Mouse (Mus musculus) heart, embryonic 14.5 days (tissue): Measurements from ENCODE around the gene Card19. TPM values are rescaled to one million over a fixed set of nuclear protein-coding genes. Genes with fewer than 3 reads are reported as not detected.

Experiments
- ATAC-seq: fragments of 200-750 bp; cut with Nextera tagmentation; 2 replicates; pipeline ENCODE4 v1.8.0; 2017; ENCODE audit warnings: low read depth, moderate TSS enrichment; ENCODE audit not compliant: insufficient number of reproducible peaks, insufficient read depth, low FRiP score
- H3K27ac ChIP-seq, 2 experiments: fragments of 200-500 bp in 1 of 2; fragments of 300-500 bp in 1 of 2; sonication (generic) in 1 of 2; replicated peaks in 1 of 2; 2 replicates each; pipeline ENCODE4 v1.5.1; 2012 to 2014; ENCODE audit warnings: low read depth in 2 of 2, low read length in 2 of 2, control low read depth in 1 of 2, mild to moderate bottlenecking in 1 of 2, mixed read lengths in 1 of 2; ENCODE audit not compliant: control insufficient read depth in 1 of 2, insufficient read depth in 1 of 2
- H3K27me3 ChIP-seq: fragments of 300-500 bp; sonication (generic); 2 replicates; pipeline ENCODE4 v1.6.1; 2014; ENCODE audit warnings: mild to moderate bottlenecking, low read length, control low read depth; ENCODE audit not compliant: control insufficient read depth, insufficient read depth
- H3K36me3 ChIP-seq: fragments of 300-500 bp; sonication (generic); 2 replicates; pipeline ENCODE4 v1.6.1; 2014; ENCODE audit warnings: mild to moderate bottlenecking, control low read depth, low read length, mixed read lengths; ENCODE audit not compliant: control insufficient read depth, insufficient read depth
- H3K4me1 ChIP-seq, 2 experiments: fragments of 200-500 bp in 1 of 2; fragments of 300-500 bp in 1 of 2; sonication (generic) in 1 of 2; 2 replicates each; pipeline ENCODE4 v1.6.1; 2012 to 2014; ENCODE audit warnings: low read length in 2 of 2, control low read depth in 1 of 2, mixed read lengths in 1 of 2; ENCODE audit not compliant: control insufficient read depth in 2 of 2, insufficient read depth in 2 of 2
- H3K4me2 ChIP-seq: fragments of 300-500 bp; sonication (generic); 2 replicates; pipeline ENCODE4 v1.6.1; 2014; ENCODE audit warnings: mild to moderate bottlenecking, low read length
- H3K4me3 ChIP-seq, 2 experiments: fragments of 200-500 bp in 1 of 2; fragments of 300-500 bp in 1 of 2; sonication (generic) in 1 of 2; 2 replicates each; pipeline ENCODE4 v1.5.1; 2012 to 2014; ENCODE audit warnings: low read length in 2 of 2, mild to moderate bottlenecking in 2 of 2, control low read depth in 1 of 2, low read depth in 1 of 2, moderate library complexity in 1 of 2; ENCODE audit not compliant: control insufficient read depth in 1 of 2, insufficient read depth in 1 of 2
- H3K9ac ChIP-seq: fragments of 300-500 bp; sonication (generic); 2 replicates; pipeline ENCODE4 v1.6.1; 2014; ENCODE audit warnings: mild to moderate bottlenecking, low read length
- H3K9me3 ChIP-seq: fragments of 300-500 bp; sonication (generic); 2 replicates; pipeline ENCODE4 v1.6.1; 2016; ENCODE audit warnings: low read length, control low read depth; ENCODE audit not compliant: control insufficient read depth
- WGBS: fragments of 180-500 bp; shearing (Covaris S2); extraction: QIAGEN DNeasy Blood & Tissue Kit; methylation state at CpG from one replicate; pipeline ENCODE4 v1.1.7; 2014; 5-methylcytosine and 5-hydroxymethylcytosine counted together
- polyA plus RNA-seq: library from polyadenylated mRNA; unstranded; fragments of >200 nt; fragmentation: Nextera tagmentation; extraction: Ambion mirVana; gene quantifications from 2 replicates; pipeline ENCODE4 v1.2.1, GENCODE M21; 2014

The Card19 gene
- polyA plus RNA-seq, 1 experiment from 2014 or later = 126 TPM

GRCm38 (mm10) chr13:49188219-49188965, 27.4 kb downstream of the Card19 start:
- peak overlapping the region; percentile 79 for H3K9ac ChIP-seq
- no peaks in the 10 kb centered on the region for H3K36me3 ChIP-seq
- H3K27me3 ChIP-seq = no peaks in the 10 kb centered on the region
- no peak for ATAC-seq
- H3K4me3 ChIP-seq = peak overlapping the region; percentile 78 to 82
- peak overlapping the region; percentile 30 to 87 for H3K27ac ChIP-seq
- H3K4me2 ChIP-seq = peak overlapping the region; percentile 96
- WGBS = 23% methylated on average over 15 of the region's 15 CpGs
- no peaks in the 10 kb centered on the region for H3K9me3 ChIP-seq
- H3K4me1 ChIP-seq = peaks cover 51 to 55% of the 10 kb centered on the region in 2 experiments

GRCm38 (mm10) chr13:49187288-49188218, 28.3 kb downstream of the Card19 start, which contains the start of gene Ninj1:
Gene Ninj1, plus strand, starts transcription at chr13:49187485.
- Histone ChIP-seq H3K27ac (peak within 1 kb of the TSS; percentile 74 to 87), H3K4me3 (peak within 1 kb of the TSS; percentile 78 to 82), H3K9me3 (no peaks in the 10 kb centered on the region), H3K27me3 (no peaks in the 10 kb centered on the region), H3K4me2 (peak within 1 kb of the TSS; percentile 96), H3K36me3 (no peaks in the 10 kb centered on the region), H3K4me1 (peaks cover 52 to 56% of the 10 kb centered on the region in 2 experiments), H3K9ac (peak within 1 kb of the TSS; percentile 79)
- ATAC-seq = peak; percentile 88
- under 1% methylated on average over 54 of the region's 87 CpGs for WGBS

- H3K9ac ChIP-seq = peak overlapping the region; percentile 79
These were observed 29.0 kb downstream of the Card19 start for GRCm38 (mm10) chr13:49186798-49187287.

GRCm38 (mm10) chr13:49183646-49184045, 32.2 kb downstream of the Card19 start:
- peaks cover 28 to 36% of the 10 kb centered on the region in 2 experiments for H3K4me1 ChIP-seq
- H3K27ac ChIP-seq = no peak overlapping the region

More at GRCm38 (mm10) chr13:49186798-49187287, 29.0 kb downstream of the Card19 start:
- WGBS = 19% methylated on average over 11 of the region's 11 CpGs
- ATAC-seq = peak; percentile 4; the same call in 1 of the 2 replicates
- H3K27ac ChIP-seq = peak overlapping the region; percentile 62 to 87
- H3K4me1 ChIP-seq = peaks cover 45 to 54% of the 10 kb centered on the region in 2 experiments
- no peaks in the 10 kb centered on the region for H3K36me3 ChIP-seq
- peak overlapping the region in 1 of 2 experiments; percentile 82; a peak in 2 of 4 replicates for H3K4me3 ChIP-seq
- H3K27me3 ChIP-seq = no peaks in the 10 kb centered on the region
- H3K9me3 ChIP-seq = no peaks in the 10 kb centered on the region
- peak overlapping the region; percentile 96 for H3K4me2 ChIP-seq

GRCm38 (mm10) chr13:49183161-49183560, 32.7 kb downstream of the Card19 start:
- WGBS = 24% methylated on average over 5 of the region's 5 CpGs
- Histone ChIP-seq H3K4me3 (no peak overlapping the region), H3K9me3 (no peaks in the 10 kb centered on the region), H3K27ac (peak overlapping the region in 1 of 2 experiments; percentile 7; a peak in 1 of 4 replicates), H3K4me2 (no peak overlapping the region), H3K36me3 (no peaks in the 10 kb centered on the region), H3K27me3 (no peaks in the 10 kb centered on the region), H3K9ac (0 out of 2 replicates have a peak overlapping the region, but pooled peaks have one; percentile 27), H3K4me1 (peaks cover 28 to 36% of the 10 kb centered on the region in 2 experiments)
- ATAC-seq = no peak

More at GRCm38 (mm10) chr13:49183646-49184045, 32.2 kb downstream of the Card19 start:
- no peaks in the 10 kb centered on the region for H3K27me3 ChIP-seq
- no peaks in the 10 kb centered on the region for H3K9me3 ChIP-seq
- no peak overlapping the region for H3K4me3 ChIP-seq
- no peak for ATAC-seq
- no peak overlapping the region for H3K4me2 ChIP-seq
- H3K9ac ChIP-seq = no peak overlapping the region
- 50% methylated on average over 5 of the region's 5 CpGs for WGBS
- H3K36me3 ChIP-seq = no peaks in the 10 kb centered on the region

- Histone ChIP-seq H3K4me1 (peaks cover 21 to 27% of the 10 kb centered on the region in 2 experiments), H3K27me3 (no peaks in the 10 kb centered on the region), H3K9ac (no peak overlapping the region), H3K9me3 (no peaks in the 10 kb centered on the region), H3K27ac (no peak overlapping the region; a peak in 1 of 4 replicates), H3K4me2 (no peak overlapping the region), H3K4me3 (no peak overlapping the region), H3K36me3 (no peaks in the 10 kb centered on the region)
- 84% methylated on average over 3 of the region's 3 CpGs for WGBS
- no peak for ATAC-seq
These were observed 34.3 kb downstream of the Card19 start for GRCm38 (mm10) chr13:49181411-49181984.

- no peak overlapping the region for H3K4me3 ChIP-seq
- no peak overlapping the region for H3K9ac ChIP-seq
- WGBS = 59% methylated on average over 1 of the region's 1 CpGs
- H3K9me3 ChIP-seq = no peaks in the 10 kb centered on the region
- no peaks in the 10 kb centered on the region for H3K27me3 ChIP-seq
- H3K36me3 ChIP-seq = no peaks in the 10 kb centered on the region
- H3K4me2 ChIP-seq = no peak overlapping the region
- peaks cover 20 to 25% of the 10 kb centered on the region in 2 experiments for H3K4me1 ChIP-seq
- H3K27ac ChIP-seq = no peak overlapping the region
- no peak for ATAC-seq
These were observed 35.1 kb downstream of the Card19 start for GRCm38 (mm10) chr13:49180691-49181090.
